In the genomic region with DNA sequence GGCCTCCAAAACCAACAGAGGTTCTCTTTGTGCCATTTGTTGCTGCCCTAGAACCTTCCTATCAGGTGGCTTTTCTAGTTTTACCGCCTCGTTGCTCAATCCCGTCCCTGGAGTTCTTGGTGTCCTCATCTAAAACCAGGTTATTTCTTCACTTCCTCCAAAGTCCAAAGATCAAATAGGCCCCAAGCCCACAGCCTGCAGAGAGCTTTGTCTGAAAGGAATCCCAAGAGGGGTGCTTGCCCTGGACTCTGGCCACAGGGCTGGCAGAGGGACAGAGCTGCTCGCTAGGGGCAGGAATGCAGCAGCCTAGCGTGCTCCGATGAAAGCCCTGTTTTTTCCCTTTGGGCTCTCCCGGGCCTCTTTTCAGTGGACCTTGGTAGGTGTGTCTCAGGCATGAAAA, we compare ENCODE assay signal across 9 mouse cellular contexts. TPM values are rescaled to one million over a fixed set of nuclear protein-coding genes. Genes with fewer than 3 reads are reported as not detected.
DNase-seq lines count a peak whose midpoint lies in the region; ATAC-seq and TF ChIP-seq lines count a peak whose summit lies in the region.
"Had no signal": no experiment of that assay in that cellular context is flagged by ENCODE, and none has a peak within 500 bp of the region (broad histone marks: within the 10 kb centered on the region; RNA-seq: fewer than 3 reads in every experiment).

No protein-coding gene starts in this region.

- peaks cover 54% of the 10 kb centered on the region for H3K4me1 ChIP-seq in E14TG2a.4 (replicated peaks; ENCODE audit: low read depth, low read length)
- peaks cover 9% of the 10 kb centered on the region for H3K4me1 ChIP-seq in bone marrow, adult 2 months (ENCODE audit: control insufficient read depth, insufficient read depth, low read length)
- peaks cover 23% of the 10 kb centered on the region for H3K4me1 ChIP-seq in forebrain, embryonic 14.5 days (ENCODE audit: control insufficient read depth, insufficient read depth, low read length)
- H3K4me1 ChIP-seq in hindbrain, embryonic 12.5 days = peaks cover 37% of the 10 kb centered on the region
- H3K4me1 ChIP-seq in limb, embryonic 13.5 days = peaks cover 25% of the 10 kb centered on the region
- H3K4me1 ChIP-seq in midbrain, embryonic 12.5 days = peaks cover 38% of the 10 kb centered on the region

- WGBS in bone marrow, adult 2 months = 20% methylated on average over 7 of the region's 7 CpGs
- WGBS in forebrain, embryonic 14.5 days = 24% methylated on average over 7 of the region's 7 CpGs
- 26% methylated on average over 7 of the region's 7 CpGs for WGBS in hindbrain, embryonic 12.5 days
- 17% methylated on average over 7 of the region's 7 CpGs for WGBS in limb, embryonic 13.5 days
- WGBS in midbrain, embryonic 12.5 days = 25% methylated on average over 7 of the region's 7 CpGs

- H3K9ac ChIP-seq in forebrain, embryonic 14.5 days (ENCODE audit: low read length) = peak overlapping the region; percentile 29; the same call in 1 of the 2 replicates
- peak overlapping the region; percentile 66; the same call in 1 of the 2 replicates for H3K9ac ChIP-seq in hindbrain, embryonic 12.5 days
- H3K9ac ChIP-seq in limb, embryonic 13.5 days = peak overlapping the region; percentile 53
- H3K9ac ChIP-seq in midbrain, embryonic 12.5 days (replicated peaks) = peak overlapping the region; percentile 68; the same call in 1 of the 2 replicates

- H3K9me3 ChIP-seq in E14TG2a.4 (ENCODE audit: low read length) = no peaks in the 10 kb centered on the region
- no peaks in the 10 kb centered on the region for H3K9me3 ChIP-seq in forebrain, embryonic 14.5 days (replicated peaks; ENCODE audit: control insufficient read depth, low read length)
- no peaks in the 10 kb centered on the region for H3K9me3 ChIP-seq in hindbrain, embryonic 12.5 days (replicated peaks)
- no peaks in the 10 kb centered on the region for H3K9me3 ChIP-seq in limb, embryonic 13.5 days
- no peaks in the 10 kb centered on the region for H3K9me3 ChIP-seq in midbrain, embryonic 12.5 days

- TF ChIP-seq CTCF in E14TG2a.4 (conservative IDR thresholded peaks at IDR 0.05; ENCODE audit: low read length) = no peak
- no peak for TF ChIP-seq CTCF in bone marrow, adult 2 months (IDR thresholded peaks at IDR 0.05; ENCODE audit: control insufficient read depth, insufficient read depth, low read length)

- ATAC-seq in forebrain, embryonic 14.5 days = no peak
- ATAC-seq in hindbrain, embryonic 12.5 days (ENCODE audit: low FRiP score) = no peak
- ATAC-seq in limb, embryonic 13.5 days (ENCODE audit: low FRiP score, low read depth) = no peak
- ATAC-seq in midbrain, embryonic 12.5 days (ENCODE audit: low FRiP score, low read depth) = no peak

- H3K27me3 ChIP-seq in E14TG2a.4 (ENCODE audit: insufficient read depth, low read length) = peaks cover 6% of the 10 kb centered on the region; the same call in 1 of the 2 replicates
- no peaks in the 10 kb centered on the region for H3K27me3 ChIP-seq in forebrain, embryonic 14.5 days (replicated peaks; ENCODE audit: control insufficient read depth, insufficient read depth, low read length)
- no peaks in the 10 kb centered on the region for H3K27me3 ChIP-seq in hindbrain, embryonic 12.5 days
- H3K27me3 ChIP-seq in limb, embryonic 13.5 days = no peaks in the 10 kb centered on the region
- H3K27me3 ChIP-seq in midbrain, embryonic 12.5 days = peaks cover 3% of the 10 kb centered on the region; the same call in 1 of the 2 replicates

- peak overlapping the region; percentile 68 for H3K4me2 ChIP-seq in forebrain, embryonic 14.5 days (ENCODE audit: low read length)
- H3K4me2 ChIP-seq in hindbrain, embryonic 12.5 days (replicated peaks) = peak overlapping the region; percentile 68
- peak overlapping the region; percentile 94 for H3K4me2 ChIP-seq in limb, embryonic 13.5 days (replicated peaks)
- H3K4me2 ChIP-seq in midbrain, embryonic 12.5 days (replicated peaks) = peak overlapping the region; percentile 84

- peak overlapping the region; percentile 12; the same call in 1 of the 2 replicates for H3K27ac ChIP-seq in bone marrow, adult 2 months (ENCODE audit: control insufficient read depth, insufficient read depth, low read depth, low read length, poor library complexity)
- H3K27ac ChIP-seq in forebrain, embryonic 14.5 days (ENCODE audit: low read depth, low read length) = peak overlapping the region; percentile 9; the same call in 1 of the 2 replicates
- H3K27ac ChIP-seq in hindbrain, embryonic 12.5 days = peak overlapping the region; percentile 55; the same call in 1 of the 2 replicates
- H3K27ac ChIP-seq in limb, embryonic 13.5 days = peak overlapping the region; percentile 53; the same call in 1 of the 2 replicates
- H3K27ac ChIP-seq in midbrain, embryonic 12.5 days (replicated peaks) = no peak overlapping the region

- no peak for TF ChIP-seq POLR2A in bone marrow, adult 2 months (IDR thresholded peaks at IDR 0.05; ENCODE audit: borderline replicate concordance, control insufficient read depth, low read depth, low read length)

- peak overlapping the region; percentile 48 for H3K4me3 ChIP-seq in E14TG2a.4 (replicated peaks; ENCODE audit: low read length)
- H3K4me3 ChIP-seq in bone marrow, adult 2 months (replicated peaks; ENCODE audit: control insufficient read depth, low read depth, low read length) = no peak overlapping the region
- H3K4me3 ChIP-seq in forebrain, embryonic 14.5 days (ENCODE audit: low read depth, low read length) = peak overlapping the region; percentile 46; the same call in 1 of the 2 replicates
- H3K4me3 ChIP-seq in hindbrain, embryonic 12.5 days = peak overlapping the region; percentile 44
- H3K4me3 ChIP-seq in limb, embryonic 13.5 days = peak overlapping the region; percentile 61
- peak overlapping the region; percentile 52; the same call in 1 of the 2 replicates for H3K4me3 ChIP-seq in midbrain, embryonic 12.5 days

- DNase-seq in forebrain, embryonic 14.5 days (ENCODE audit: low spot score) = peak; percentile 35
- peak; percentile 89 for DNase-seq in yolk sac, embryonic 10.5 days (ENCODE audit: low spot score)
- DNase-seq in layer of hippocampus, adult 8-10 months (ENCODE audit: low spot score in 2 of 2) = no peak

- H3K36me3 ChIP-seq in E14TG2a.4 (ENCODE audit: insufficient read depth, low read length) = peaks cover 3% of the 10 kb centered on the region; the same call in 1 of the 2 replicates
- no peaks in the 10 kb centered on the region for H3K36me3 ChIP-seq in forebrain, embryonic 14.5 days (ENCODE audit: control insufficient read depth, insufficient read depth, low read length)
- no peaks in the 10 kb centered on the region for H3K36me3 ChIP-seq in hindbrain, embryonic 12.5 days
- no peaks in the 10 kb centered on the region for H3K36me3 ChIP-seq in limb, embryonic 13.5 days
- H3K36me3 ChIP-seq in midbrain, embryonic 12.5 days = no peaks in the 10 kb centered on the region

RNA-seq across cellular contexts. Expression of gene Pafah2, which starts 1.0 kb away (rescaled TPM):
- 5.8 and 8.8 TPM in 2 replicates for polyA plus RNA-seq in bone marrow, adult 2 months (2011; ENCODE audit: insufficient read depth, insufficient read length, low replicate concordance, missing spikeins)
- 7.6 and 9.8 TPM in 2 replicates for polyA plus RNA-seq in forebrain, embryonic 14.5 days (2014; fragmentation: Nextera tagmentation; extraction: Ambion mirVana)
- 9.2 and 10.7 TPM in 2 replicates for polyA plus RNA-seq in hindbrain, embryonic 12.5 days (2016; fragmentation: Nextera tagmentation; extraction: Ambion mirVana)
- polyA plus RNA-seq in limb, embryonic 13.5 days (2015; fragmentation: Nextera tagmentation; extraction: Ambion mirVana) = 11.3 and 12.9 TPM in 2 replicates
- polyA plus RNA-seq in midbrain, embryonic 12.5 days (2016; fragmentation: Nextera tagmentation; extraction: Ambion mirVana) = 7.2 and 9.2 TPM in 2 replicates
- total RNA-seq in layer of hippocampus, adult 8-10 months (2022) = 10 to 100 TPM in 1 of 4 experiments, 1 to 10 TPM in 3; 5.5 to 10.5 (median 8.5) TPM

RNA-seq across cellular contexts. Expression of gene Extl1, which starts 13.5 kb away (rescaled TPM):
- 0.23 and 3.3 TPM in 2 replicates for polyA plus RNA-seq in bone marrow, adult 2 months (2011; ENCODE audit: insufficient read depth, insufficient read length, low replicate concordance, missing spikeins)
- 0.14 and 0.25 TPM in 2 replicates for polyA plus RNA-seq in forebrain, embryonic 14.5 days (2014; fragmentation: Nextera tagmentation; extraction: Ambion mirVana)
- polyA plus RNA-seq in hindbrain, embryonic 12.5 days (2016; fragmentation: Nextera tagmentation; extraction: Ambion mirVana) = 1.2 and 1.7 TPM in 2 replicates
- polyA plus RNA-seq in limb, embryonic 13.5 days (2015; fragmentation: Nextera tagmentation; extraction: Ambion mirVana) = 8.3 and 9.2 TPM in 2 replicates
- 0.37 and 0.97 TPM in 2 replicates for polyA plus RNA-seq in midbrain, embryonic 12.5 days (2016; fragmentation: Nextera tagmentation; extraction: Ambion mirVana)
- 10 to 100 TPM; 36.5 to 47.8 (median 42.9) TPM for total RNA-seq in layer of hippocampus, adult 8-10 months (2022)

RNA-seq across cellular contexts. Expression of gene Slc30a2, which starts 54.1 kb away (rescaled TPM):
- polyA plus RNA-seq in bone marrow, adult 2 months (2011; ENCODE audit: insufficient read depth, insufficient read length, low replicate concordance, missing spikeins) = 4.0 TPM in 1 of 2 replicates, not detected in the other
- 0.05 and 0.06 TPM in 2 replicates for polyA plus RNA-seq in forebrain, embryonic 14.5 days (2014; fragmentation: Nextera tagmentation; extraction: Ambion mirVana)
- not detected in 2 replicates for polyA plus RNA-seq in hindbrain, embryonic 12.5 days (2016; fragmentation: Nextera tagmentation; extraction: Ambion mirVana)
- 0.18 and 0.24 TPM in 2 replicates for polyA plus RNA-seq in limb, embryonic 13.5 days (2015; fragmentation: Nextera tagmentation; extraction: Ambion mirVana)
- 0.08 TPM in 1 of 2 replicates, not detected in the other for polyA plus RNA-seq in midbrain, embryonic 12.5 days (2016; fragmentation: Nextera tagmentation; extraction: Ambion mirVana)
- total RNA-seq in layer of hippocampus, adult 8-10 months (2022) = under 1 TPM in 1 of 4 experiments, not detected in 3; 0.49 TPM
- total RNA-seq: neutrophil, adult 5-6 weeks had no signal

Comparison
In these comparisons a context has a peak if more than half of its experiments do, and no peak if none do; other contexts are left out.
1. DNase-seq: peak in forebrain, embryonic 14.5 days (single experiment) and yolk sac, embryonic 10.5 days (single experiment); none in layer of hippocampus, adult 8-10 months (0 of 2).
2. Peak in every context shown above with its lines, with median percentiles within 50 percentile points of each other: H3K4me2 ChIP-seq and H3K9ac ChIP-seq.